Comparison of ENCODE assay signal across 8 mouse cellular contexts in the genomic region with DNA sequence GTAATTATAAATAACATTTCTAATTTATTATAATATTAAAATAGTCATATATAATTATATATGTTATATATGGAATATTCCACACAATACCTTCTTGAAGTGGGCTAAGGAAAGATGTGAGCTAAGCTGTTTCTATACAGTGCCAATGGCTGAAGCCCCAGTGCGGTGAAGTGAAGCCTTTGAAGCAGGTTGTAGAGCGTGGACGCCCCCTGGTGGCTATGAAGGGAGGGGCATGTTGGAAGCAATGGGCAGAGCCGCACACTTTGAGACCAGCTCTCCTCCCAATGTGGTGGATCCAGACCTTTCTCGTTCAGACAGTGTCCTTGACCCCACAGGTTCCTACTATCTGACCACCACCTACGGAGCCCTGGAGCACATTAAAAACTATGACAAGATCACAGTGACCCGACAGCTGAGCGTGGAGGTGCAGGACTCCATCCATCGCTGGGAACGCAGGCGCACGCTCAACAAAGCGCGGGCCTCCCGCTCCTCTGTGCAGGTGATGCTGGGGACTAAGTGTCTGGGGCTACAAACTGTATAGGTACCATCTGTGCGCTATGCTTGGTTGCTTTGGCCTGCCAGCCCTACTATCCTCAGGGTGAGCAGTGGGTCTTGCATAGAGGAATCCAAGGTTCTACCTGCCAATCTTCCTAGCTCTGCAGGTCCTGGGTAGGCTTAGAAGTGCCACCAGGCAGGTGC. TPM values are rescaled to one million over a fixed set of nuclear protein-coding genes. Genes with fewer than 3 reads are reported as not detected.
DNase-seq lines count a peak whose midpoint lies in the region; ATAC-seq lines count a peak whose summit lies in the region.

No protein-coding gene starts in this region.

- DNase-seq in NIH3T3 (ENCODE audit: low read depth) = peak; percentile 90
- DNase-seq in cerebellum, adult 9-11 months = peak; percentile 77
- peak; percentile 67 to 83 for DNase-seq in frontal cortex, postnatal 10 days (ENCODE audit: low spot score in 2 of 2)
- peak; percentile 88 to 98 for DNase-seq in layer of hippocampus, postnatal 25 days (ENCODE audit: extremely low spot score in 1 of 2, low spot score in 1 of 2)
- DNase-seq in lung, postnatal 25 days (ENCODE audit: low spot score) = peak; percentile 84
- peak; percentile 86 for DNase-seq in retina, postnatal 1 day
- peak; percentile 75 to 83 for DNase-seq in thymus, postnatal 36 days

- H3K9ac ChIP-seq in hindbrain, embryonic 15.5 days = no peak overlapping the region

- no peak overlapping the region for H3K4me3 ChIP-seq in hindbrain, embryonic 15.5 days

- H3K36me3 ChIP-seq in hindbrain, embryonic 15.5 days = no peaks in the 10 kb centered on the region

- WGBS in hindbrain, embryonic 15.5 days = 50% methylated on average over 16 of the region's 16 CpGs

- no peaks in the 10 kb centered on the region for H3K9me3 ChIP-seq in hindbrain, embryonic 15.5 days

- H3K4me2 ChIP-seq in hindbrain, embryonic 15.5 days = no peak overlapping the region

- H3K27me3 ChIP-seq in hindbrain, embryonic 15.5 days = no peaks in the 10 kb centered on the region

- no peak overlapping the region for H3K27ac ChIP-seq in hindbrain, embryonic 15.5 days (replicated peaks)

- ATAC-seq in hindbrain, embryonic 15.5 days (ENCODE audit: low FRiP score, low read depth) = peak; percentile 85

- no peaks in the 10 kb centered on the region for H3K4me1 ChIP-seq in hindbrain, embryonic 15.5 days (replicated peaks)

RNA-seq across cellular contexts. Expression of a gene that starts 52.2 kb away (rescaled TPM):
- 104 and 109 TPM in 2 replicates for polyA plus RNA-seq in hindbrain, embryonic 15.5 days (2015; fragmentation: Nextera tagmentation; extraction: Ambion mirVana)
- total RNA-seq in layer of hippocampus, postnatal 25 days (2021) = 100 to 1,000 TPM in 1 of 2 experiments, 10 to 100 TPM in 1; 98.6 to 102 TPM
